In genomic region chr17:46772404-46773277, GRCm38 (mm10) we compare ENCODE assay signal across 8 mouse cellular contexts. TPM values are rescaled to one million over a fixed set of nuclear protein-coding genes. Genes with fewer than 3 reads are reported as not detected.
DNase-seq lines count a peak whose midpoint lies in the region; ATAC-seq and TF ChIP-seq lines count a peak whose summit lies in the region.

2310039H08Rik (plus strand) TSS chr17:46772635.

- peaks cover 4% of the 10 kb centered on the region; the same call in 1 of the 2 replicates for H3K4me1 ChIP-seq in brown adipose tissue, adult 24 weeks (ENCODE audit: control insufficient read depth, insufficient read depth, insufficient read length, low read length)
- peaks cover 28% of the 10 kb centered on the region for H3K4me1 ChIP-seq in forebrain, embryonic 10.5 days
- H3K4me1 ChIP-seq in heart, embryonic 15.5 days (replicated peaks), result peaks cover 16% of the 10 kb centered on the region
- H3K4me1 ChIP-seq in liver, embryonic 14.5 days (replicated peaks; ENCODE audit: control insufficient read depth in 2 of 2, insufficient read depth in 2 of 2, low read length in 1 of 2), result peaks cover 0 to 7% of the 10 kb centered on the region in 2 experiments; a peak in 2 of 4 replicates
- H3K4me1 ChIP-seq in neural tube, embryonic 11.5 days (ENCODE audit: control insufficient read depth, insufficient read depth, low read length), result peaks cover 13% of the 10 kb centered on the region
- no peaks in the 10 kb centered on the region; the same call in 1 of the 2 replicates for H3K4me1 ChIP-seq in stomach, postnatal 0 days (replicated peaks; ENCODE audit: control insufficient read depth, insufficient read depth)

- ATAC-seq in heart, embryonic 15.5 days (replicated peaks; ENCODE audit: insufficient number of reproducible peaks, insufficient read depth, low FRiP score, low read depth), result peak; percentile 90
- ATAC-seq in liver, embryonic 14.5 days (ENCODE audit: insufficient read depth), result peak; percentile 82
- ATAC-seq in neural tube, embryonic 11.5 days (ENCODE audit: insufficient read depth, low FRiP score, low TSS enrichment), result peak; percentile 89
- ATAC-seq in stomach, postnatal 0 days (ENCODE audit: low FRiP score, low TSS enrichment), result peak; percentile 80

- peak; percentile 83 for DNase-seq in CD4-positive, CD25-positive, alpha-beta regulatory T cell, adult 2 months (ENCODE audit: low read depth, low spot score)
- DNase-seq in forebrain, embryonic 10.5 days (ENCODE audit: extremely low spot score, low spot score), result peak; percentile 88
- DNase-seq in kidney, postnatal 25 days, result peak; percentile 84 to 92
- DNase-seq in liver, embryonic 14.5 days (ENCODE audit: low read depth in 3 of 3, low spot score in 3 of 3), result peak; percentile 64 to 74 (median 70)
- peak; percentile 88 for DNase-seq in neural tube, embryonic 11.5 days (ENCODE audit: low spot score)
- DNase-seq in stomach, postnatal 0 days (ENCODE audit: low spot score), result peak; percentile 83

- peak within 1 kb of the TSS; percentile 82 for H3K4me3 ChIP-seq in brown adipose tissue, adult 24 weeks (ENCODE audit: insufficient read depth, low read depth, low read length)
- peak within 1 kb of the TSS; percentile 70 for H3K4me3 ChIP-seq in forebrain, embryonic 10.5 days
- peak within 1 kb of the TSS; percentile 95 for H3K4me3 ChIP-seq in heart, embryonic 15.5 days
- H3K4me3 ChIP-seq in liver, embryonic 14.5 days (ENCODE audit: insufficient read depth in 1 of 2, low read depth in 2 of 2, low read length in 2 of 2), result peak within 1 kb of the TSS; percentile 86 to 89
- peak within 1 kb of the TSS; percentile 84 for H3K4me3 ChIP-seq in neural tube, embryonic 11.5 days (ENCODE audit: low read depth, low read length)
- peak within 1 kb of the TSS; percentile 86 for H3K4me3 ChIP-seq in stomach, postnatal 0 days (ENCODE audit: low read depth, low read length)

- H3K9ac ChIP-seq in heart, embryonic 15.5 days, result peak within 1 kb of the TSS; percentile 82
- peak within 1 kb of the TSS; percentile 85 for H3K9ac ChIP-seq in liver, embryonic 14.5 days (replicated peaks)
- peak within 1 kb of the TSS; percentile 84 for H3K9ac ChIP-seq in neural tube, embryonic 11.5 days (ENCODE audit: low read length)
- H3K9ac ChIP-seq in stomach, postnatal 0 days (ENCODE audit: low read length), result peak within 1 kb of the TSS; percentile 81

- TF ChIP-seq CTCF in liver, embryonic 14.5 days (IDR thresholded peaks at IDR 0.05; ENCODE audit: low read depth), result no peak
- no peak for TF ChIP-seq CTCF in stomach, postnatal 0 days (IDR thresholded peaks at IDR 0.05; ENCODE audit: low read depth)

- under 1% methylated on average over 50 of the region's 50 CpGs for WGBS in forebrain, embryonic 10.5 days
- WGBS in heart, embryonic 15.5 days, result under 1% methylated on average over 50 of the region's 50 CpGs
- under 1% methylated on average over 50 of the region's 50 CpGs for WGBS in liver, embryonic 14.5 days (ENCODE audit: insufficient replicate concordance)
- WGBS in neural tube, embryonic 11.5 days, result under 1% methylated on average over 50 of the region's 50 CpGs
- under 1% methylated on average over 50 of the region's 50 CpGs for WGBS in stomach, postnatal 0 days

- peak within 1 kb of the TSS; percentile 82 for H3K4me2 ChIP-seq in heart, embryonic 15.5 days
- peak within 1 kb of the TSS; percentile 82 for H3K4me2 ChIP-seq in liver, embryonic 14.5 days (ENCODE audit: low read depth)
- peak within 1 kb of the TSS; percentile 85 for H3K4me2 ChIP-seq in neural tube, embryonic 11.5 days (ENCODE audit: low read depth)
- H3K4me2 ChIP-seq in stomach, postnatal 0 days (replicated peaks; ENCODE audit: low read depth), result peak within 1 kb of the TSS; percentile 85

- H3K27ac ChIP-seq in brown adipose tissue, adult 24 weeks (replicated peaks; ENCODE audit: low read depth, low read length), result peak within 1 kb of the TSS; percentile 66
- peak within 1 kb of the TSS; percentile 90 for H3K27ac ChIP-seq in forebrain, embryonic 10.5 days
- peak within 1 kb of the TSS; percentile 92 for H3K27ac ChIP-seq in heart, embryonic 15.5 days
- peak within 1 kb of the TSS; percentile 43 for H3K27ac ChIP-seq in liver, embryonic 14.5 days
- H3K27ac ChIP-seq in neural tube, embryonic 11.5 days (ENCODE audit: low read depth, low read length), result 0 out of 2 replicates have a peak within 1 kb of the TSS, but pooled peaks have one; percentile 21
- H3K27ac ChIP-seq in stomach, postnatal 0 days (replicated peaks), result peak within 1 kb of the TSS; percentile 90

- H3K9me3 ChIP-seq in forebrain, embryonic 10.5 days, result no peaks in the 10 kb centered on the region
- H3K9me3 ChIP-seq in heart, embryonic 15.5 days (replicated peaks), result no peaks in the 10 kb centered on the region
- H3K9me3 ChIP-seq in liver, embryonic 14.5 days (ENCODE audit: control insufficient read depth, low read length), result no peaks in the 10 kb centered on the region
- no peaks in the 10 kb centered on the region for H3K9me3 ChIP-seq in neural tube, embryonic 11.5 days (ENCODE audit: control insufficient read depth, low read length)
- H3K9me3 ChIP-seq in stomach, postnatal 0 days (ENCODE audit: control insufficient read depth, low read length), result no peaks in the 10 kb centered on the region

- H3K27me3 ChIP-seq in forebrain, embryonic 10.5 days (ENCODE audit: poor library complexity, severe bottlenecking), result no peaks in the 10 kb centered on the region
- no peaks in the 10 kb centered on the region for H3K27me3 ChIP-seq in heart, embryonic 15.5 days
- H3K27me3 ChIP-seq in liver, embryonic 14.5 days (ENCODE audit: control insufficient read depth, insufficient read depth, low read length), result no peaks in the 10 kb centered on the region
- H3K27me3 ChIP-seq in neural tube, embryonic 11.5 days (ENCODE audit: control insufficient read depth, insufficient read depth, low read length), result no peaks in the 10 kb centered on the region
- H3K27me3 ChIP-seq in stomach, postnatal 0 days (ENCODE audit: control insufficient read depth, insufficient read depth, low read length), result no peaks in the 10 kb centered on the region

- TF ChIP-seq EP300 in liver, embryonic 14.5 days (IDR thresholded peaks at IDR 0.05; ENCODE audit: low read depth), result no peak
- TF ChIP-seq EP300 in stomach, postnatal 0 days (optimal IDR thresholded peaks at IDR 0.05), result no peak

- H3K36me3 ChIP-seq in forebrain, embryonic 10.5 days (replicated peaks), result peaks cover 39% of the 10 kb centered on the region
- peaks cover 33% of the 10 kb centered on the region for H3K36me3 ChIP-seq in heart, embryonic 15.5 days
- H3K36me3 ChIP-seq in liver, embryonic 14.5 days (replicated peaks; ENCODE audit: control insufficient read depth, insufficient read depth, low read depth), result peaks cover 30% of the 10 kb centered on the region
- peaks cover 13% of the 10 kb centered on the region for H3K36me3 ChIP-seq in neural tube, embryonic 11.5 days (ENCODE audit: control insufficient read depth, insufficient read depth, low read length)
- peaks cover 8% of the 10 kb centered on the region; the same call in 1 of the 2 replicates for H3K36me3 ChIP-seq in stomach, postnatal 0 days (ENCODE audit: control insufficient read depth, insufficient read depth, low read length)

RNA-seq across cellular contexts. Expression of gene 2310039H08Rik, which starts in this region (rescaled TPM):
- 62.8 and 70.6 TPM in 2 replicates for polyA plus RNA-seq in brown adipose tissue, adult 24 weeks (2012; ENCODE audit: insufficient read depth, insufficient read length, missing spikeins)
- polyA plus RNA-seq in forebrain, embryonic 10.5 days (2016; fragmentation: Nextera tagmentation; extraction: Ambion mirVana), result 54.4 and 54.7 TPM in 2 replicates
- 49.5 and 51.5 TPM in 2 replicates for polyA plus RNA-seq in heart, embryonic 15.5 days (2015; fragmentation: Nextera tagmentation; extraction: Ambion mirVana)
- polyA plus RNA-seq in liver, embryonic 14.5 days (2012; rRNA removed), result 36.7 and 37.2 TPM in 2 replicates
- polyA plus RNA-seq in liver, embryonic 14.5 days (2014; fragmentation: Nextera tagmentation; extraction: Ambion mirVana), result 62.7 and 63.3 TPM in 2 replicates
- 45.7 and 47.8 TPM in 2 replicates for polyA plus RNA-seq in neural tube, embryonic 11.5 days (2014; fragmentation: Nextera tagmentation; extraction: Ambion mirVana)
- polyA plus RNA-seq in stomach, postnatal 0 days (2015; fragmentation: Nextera tagmentation; extraction: Ambion mirVana), result 113 and 117 TPM in 2 replicates

Comparison
In these comparisons a context has a peak if more than half of its experiments do, and no peak if none do; other contexts are left out.
1. Peak in every context shown above with its lines: DNase-seq, ATAC-seq, H3K4me3 ChIP-seq and H3K27ac ChIP-seq.
2. H3K27ac ChIP-seq: peak in every context shown above with its lines; median percentile 92 in heart, embryonic 15.5 days; 90 in forebrain, embryonic 10.5 days; 90 in stomach, postnatal 0 days; 66 in brown adipose tissue, adult 24 weeks; 43 in liver, embryonic 14.5 days; 21 in neural tube, embryonic 11.5 days.